In the genomic region with DNA sequence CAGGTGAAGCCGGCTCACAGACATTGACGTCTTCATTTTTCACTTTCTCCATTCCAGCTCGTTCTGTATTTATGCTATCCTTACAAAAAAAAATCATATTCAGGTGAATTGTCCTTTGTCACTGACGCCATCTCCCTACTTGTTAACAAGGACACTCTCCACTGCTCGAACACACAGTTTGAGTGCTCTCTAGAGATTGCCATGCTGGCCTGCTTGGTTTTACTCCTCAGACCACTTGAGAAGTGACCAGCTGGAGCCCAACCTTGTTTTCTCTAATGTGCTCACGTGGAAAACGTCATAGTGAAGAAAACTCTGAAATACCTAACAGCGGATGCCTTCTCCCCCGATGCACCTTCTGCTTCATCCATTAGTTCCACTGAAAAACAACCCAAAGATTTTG, we compare ENCODE assay signal across 21 mouse cellular contexts. TPM values are rescaled to one million over a fixed set of nuclear protein-coding genes. Genes with fewer than 3 reads are reported as not detected.
DNase-seq lines count a peak whose midpoint lies in the region; ATAC-seq and TF ChIP-seq lines count a peak whose summit lies in the region.
"Had no signal": no experiment of that assay in that cellular context is flagged by ENCODE, and none has a peak within 500 bp of the region (broad histone marks: within the 10 kb centered on the region; RNA-seq: fewer than 3 reads in every experiment).

No protein-coding gene starts in this region.

- peak; percentile 17 to 54 for DNase-seq in lung, adult 18-20 months
- no peak for DNase-seq in lung, adult 2 months
- peak; percentile 4 for DNase-seq in lung, postnatal 10 days
- peak; percentile 32 for DNase-seq in lung, postnatal 36 days
- DNase-seq: adrenal gland, adult 8-10 months; adrenal gland, postnatal 14 days; adrenal gland, postnatal 36 days; B cell, adult 2 months; cerebellum, adult 11-12 months; cerebellum, adult 2 months; cerebellum, adult 9-10 months; cerebellum, postnatal 10 days; cerebellum, postnatal 25 days had no signal

- WGBS in lung, adult 2 months: 68% methylated on average over 9 of the region's 9 CpGs

- no peaks in the 10 kb centered on the region for H3K4me1 ChIP-seq in lung, adult 2 months (ENCODE audit: control insufficient read depth, insufficient read depth, low read length)
- H3K4me1 ChIP-seq: embryonic facial prominence, embryonic 10.5 days; embryonic facial prominence, embryonic 12.5 days; forebrain, embryonic 13.5 days; forebrain, embryonic 15.5 days had no signal

- no peak for TF ChIP-seq POLR2A in lung, adult 2 months (IDR thresholded peaks at IDR 0.05; ENCODE audit: borderline replicate concordance, extremely low read depth, low read depth, low read length)

- TF ChIP-seq CTCF in lung, adult 2 months (IDR thresholded peaks at IDR 0.05; ENCODE audit: insufficient read depth, low read length): no peak

- no peak overlapping the region for H3K4me3 ChIP-seq in lung, adult 2 months (replicated peaks; ENCODE audit: extremely low read depth, low read depth, low read length)
- H3K4me3 ChIP-seq: embryonic facial prominence, embryonic 10.5 days; embryonic facial prominence, embryonic 12.5 days; forebrain, embryonic 13.5 days; forebrain, embryonic 15.5 days had no signal

- ATAC-seq in megakaryocyte-erythroid progenitor cell, adult 5-6 weeks (replicated peaks; ENCODE audit: low FRiP score, low TSS enrichment, poor library complexity, severe bottlenecking): no peak
- ATAC-seq: activated CD4-positive, CD25-positive, alpha-beta regulatory T cell, adult 4 months; CD4-positive, CD25-positive, alpha-beta regulatory T cell, adult 4 months; forebrain, embryonic 13.5 days; forebrain, embryonic 15.5 days; Patski had no signal

RNA-seq across cellular contexts. Expression of gene Exd1, which starts 8.6 kb away (rescaled TPM):
- 0.36 and 0.78 TPM in 2 replicates for polyA plus RNA-seq in lung, adult 2 months (2012; rRNA removed)
- 0.37 TPM in 1 of 2 replicates, not detected in the other for total RNA-seq in megakaryocyte-erythroid progenitor cell, adult 5-6 weeks (2014; fragmentation: Nextera tagmentation)
- not detected in 2 replicates for total RNA-seq in megakaryocyte-erythroid progenitor cell, adult 5-6 weeks (2017)

RNA-seq across cellular contexts. Expression of gene Chp1, which starts 8.7 kb away (rescaled TPM):
- 71.9 and 99.6 TPM in 2 replicates for polyA plus RNA-seq in lung, adult 2 months (2012; rRNA removed)
- total RNA-seq in megakaryocyte-erythroid progenitor cell, adult 5-6 weeks (2014; fragmentation: Nextera tagmentation): 36.7 and 54.6 TPM in 2 replicates
- 48.5 and 63.0 TPM in 2 replicates for total RNA-seq in megakaryocyte-erythroid progenitor cell, adult 5-6 weeks (2017)
